Mouse (Mus musculus) NIH3T3 (cell line): ENCODE data around the gene Papss2.
"Not testable (repeated sequence)": the region's sequence is repeated elsewhere in the genome, so short reads cannot be mapped to it uniquely, and the experiment has no call there.

Experiments used
- DNase-seq: peaks from one replicate; pipeline ENCODE4 v3.0.0-alpha.2; 2012; ENCODE audit warnings: low read depth

Papss2 gene

DNA sequence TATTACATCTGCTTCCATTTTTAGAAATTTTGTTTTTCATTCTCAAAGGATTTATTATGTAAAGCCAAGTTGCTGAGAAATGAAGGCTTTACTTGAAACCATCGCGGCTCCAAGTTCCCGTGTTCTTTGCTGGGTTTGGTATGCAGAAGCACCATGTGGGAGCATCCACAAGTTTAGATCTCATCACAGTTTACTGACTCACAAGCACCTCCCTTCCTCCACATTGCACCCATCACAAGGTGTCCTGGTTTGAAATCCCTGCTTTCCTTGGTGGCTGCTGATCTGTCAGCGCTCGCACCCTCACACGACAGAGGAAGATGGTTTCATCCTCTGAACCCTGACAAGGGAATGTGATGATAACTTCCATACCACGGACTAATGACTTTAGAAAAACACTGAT is 45.9 kb downstream of the Papss2 start:
- no peak for DNase-seq

DNA sequence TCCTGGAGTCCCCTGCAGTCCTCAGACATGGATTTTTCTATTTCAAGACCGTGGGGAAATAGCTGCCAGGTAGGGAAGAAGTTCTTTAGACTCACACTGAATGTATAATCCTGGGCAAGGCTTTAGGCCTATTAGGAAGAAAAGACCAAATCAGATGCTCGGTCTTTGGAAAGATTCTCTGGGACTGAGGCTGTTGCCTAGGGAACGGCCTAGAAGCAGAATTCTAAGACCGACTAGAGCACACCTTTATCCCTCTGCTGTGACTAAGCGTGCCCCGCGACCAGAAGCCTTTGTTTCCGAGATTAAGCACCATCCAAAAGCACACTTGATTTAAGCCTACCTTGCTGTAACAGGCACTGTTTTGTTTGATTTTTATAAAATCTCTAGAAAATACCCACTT is 46.4 kb downstream of the Papss2 start:
- DNase-seq, result no peak

DNA sequence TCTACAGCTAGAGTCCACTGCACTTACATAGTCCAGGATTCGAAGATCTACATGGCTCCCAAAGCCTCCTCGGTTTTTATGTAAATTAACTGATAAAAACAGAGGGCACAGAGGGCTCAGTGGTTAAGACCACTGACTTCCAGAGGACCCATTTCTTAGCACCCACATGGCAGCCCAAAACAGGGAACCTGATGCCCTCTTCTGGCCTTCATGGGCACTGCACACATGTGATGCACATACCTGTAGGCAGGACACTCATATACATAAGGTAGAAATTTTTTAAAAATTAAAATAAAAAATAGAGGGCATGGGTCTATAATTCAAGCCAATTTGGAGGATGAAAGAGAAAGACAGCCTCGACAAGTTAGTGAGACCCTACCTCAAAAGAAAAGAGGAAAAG is 48.1 kb downstream of the Papss2 start:
- DNase-seq, result no peak

DNA sequence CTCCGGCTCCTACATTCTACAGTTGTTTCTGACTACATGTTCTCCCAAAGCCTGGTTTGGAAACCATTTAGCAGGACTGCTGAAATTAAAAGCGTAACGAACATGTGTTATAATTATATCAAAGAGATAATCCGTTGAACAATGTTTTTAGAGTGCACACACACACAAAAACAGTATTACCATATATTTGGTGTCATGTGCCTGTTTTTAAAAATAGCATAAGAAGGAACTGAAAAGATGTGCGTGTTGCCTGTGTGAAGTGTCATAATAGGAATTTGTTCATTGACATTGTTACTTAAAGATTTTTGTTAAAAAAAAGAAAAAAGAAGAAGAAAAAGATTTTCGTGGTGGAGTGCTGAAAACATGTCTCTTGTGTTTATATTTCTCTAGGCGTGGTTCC is 50.3 kb downstream of the Papss2 start:
- DNase-seq, result no peak

DNA sequence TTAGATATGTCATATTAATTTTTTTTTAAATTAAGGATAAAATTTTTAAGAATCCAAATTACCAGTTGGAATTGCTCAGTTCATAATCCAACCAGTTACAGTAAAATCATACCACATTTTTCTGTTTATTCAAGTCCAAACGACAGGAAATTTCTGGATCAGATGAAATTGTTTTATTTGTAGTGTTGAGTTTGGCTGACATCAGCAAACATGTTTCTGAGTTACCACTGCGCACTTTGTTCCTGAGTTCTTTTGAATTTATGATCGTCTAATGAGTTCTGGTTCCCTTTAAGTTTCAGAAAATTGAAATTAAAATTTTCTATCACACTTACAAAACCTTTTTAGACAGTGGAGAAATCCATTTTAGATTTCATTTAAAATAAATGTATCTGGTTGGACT is 50.8 kb downstream of the Papss2 start:
- DNase-seq, result no peak

DNA sequence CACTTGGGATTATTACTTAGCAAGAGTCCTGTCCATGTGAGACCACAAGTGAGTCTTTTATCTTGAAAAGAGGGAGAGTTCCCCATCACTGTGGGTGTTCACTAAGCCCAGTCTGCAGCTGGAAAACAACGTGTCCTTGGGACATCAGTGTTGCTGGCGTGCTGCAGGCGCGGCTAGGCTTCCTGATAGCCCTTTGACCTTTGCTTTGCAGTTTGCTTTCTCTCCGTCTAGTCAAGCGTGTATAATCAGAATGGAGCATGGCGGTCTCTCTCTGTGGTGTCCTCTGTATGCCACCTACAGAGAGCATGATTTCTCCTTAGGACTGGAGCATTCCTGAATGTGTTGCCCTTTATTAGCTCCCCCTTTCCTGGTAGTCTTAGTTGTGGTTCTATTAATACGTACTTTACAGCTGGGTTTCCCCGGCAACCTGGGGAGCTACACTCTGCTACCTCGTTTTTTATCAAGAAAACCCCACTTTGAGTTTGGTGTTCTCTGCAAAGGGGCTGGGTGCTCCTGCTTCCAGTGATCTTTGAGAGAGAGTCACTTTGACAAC is 52.5 kb downstream of the Papss2 start:
- DNase-seq, result no peak

DNA sequence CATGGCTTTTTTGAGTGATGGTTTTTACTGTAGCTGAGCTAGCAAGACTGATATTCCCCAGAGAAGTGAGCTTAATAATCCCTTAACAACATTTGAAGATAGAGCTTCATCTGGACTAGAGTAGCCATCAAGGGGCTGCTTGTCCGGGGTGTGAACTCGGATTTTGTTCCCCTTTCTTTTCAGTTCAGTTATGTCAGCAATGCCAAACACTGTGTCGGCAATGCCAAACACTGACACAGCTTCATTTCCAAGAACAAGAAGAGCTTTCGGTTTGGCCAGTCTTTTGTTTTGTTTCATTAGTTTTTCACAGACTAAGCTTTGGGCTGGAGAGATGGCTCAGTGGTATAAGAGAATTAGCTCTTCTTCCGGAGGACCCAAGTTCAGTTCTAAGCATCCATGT is 55.5 kb downstream of the Papss2 start:
- DNase-seq, result no peak

DNA sequence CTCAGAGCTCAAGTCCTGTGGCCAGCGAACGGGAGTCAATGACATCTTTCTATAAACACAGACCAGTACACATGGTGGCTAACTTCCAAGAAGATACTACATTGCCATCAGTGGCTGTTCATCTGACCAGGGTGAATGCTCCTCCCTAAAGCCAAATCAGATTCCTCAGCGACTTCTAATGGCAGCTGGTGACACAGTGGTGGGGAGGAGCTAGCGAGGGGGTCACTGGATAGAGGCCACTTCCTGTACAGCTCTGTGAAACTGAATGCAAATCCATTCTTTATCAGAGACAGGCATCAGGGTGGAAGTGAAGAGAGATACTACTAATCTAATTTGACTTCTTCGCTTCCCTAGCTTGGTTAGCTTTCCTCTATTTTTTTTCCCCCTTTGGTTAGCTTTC is 57.5 kb downstream of the Papss2 start:
- no peak for DNase-seq

DNA sequence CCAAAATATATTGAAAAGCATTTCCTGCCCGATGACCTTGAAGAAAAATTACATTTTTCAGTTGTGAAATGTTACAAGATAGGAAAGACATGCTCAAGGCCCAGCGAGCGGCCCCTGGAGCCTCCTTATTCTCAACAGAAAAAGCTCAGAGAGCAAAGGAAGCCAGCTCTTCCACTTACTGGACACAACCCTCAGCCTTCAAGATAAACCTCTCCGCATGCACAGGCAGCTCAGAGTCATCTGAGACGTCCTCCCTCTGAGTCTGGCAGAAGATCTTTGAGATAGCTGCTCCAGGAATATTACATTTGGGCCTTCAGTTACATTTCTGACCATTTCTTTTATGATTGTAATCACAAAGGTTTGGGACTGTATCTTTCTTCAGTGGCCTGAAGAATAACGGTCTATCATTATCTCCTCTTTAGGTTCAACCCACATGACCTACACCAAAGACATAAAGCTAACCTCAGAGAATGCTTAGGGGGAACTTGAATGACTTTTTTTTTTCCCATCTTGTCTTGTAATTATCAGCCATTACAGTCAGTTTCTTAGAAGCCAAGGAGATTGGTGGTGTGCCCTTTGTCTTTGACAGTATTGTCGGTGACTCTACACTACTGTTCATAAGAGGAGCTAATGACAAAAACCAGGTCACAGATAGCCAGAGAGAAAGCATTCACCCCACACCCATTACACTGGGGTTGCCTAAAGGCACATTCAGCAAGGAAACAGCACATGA is 58.2 kb downstream of the Papss2 start:
- no peak for DNase-seq

DNA sequence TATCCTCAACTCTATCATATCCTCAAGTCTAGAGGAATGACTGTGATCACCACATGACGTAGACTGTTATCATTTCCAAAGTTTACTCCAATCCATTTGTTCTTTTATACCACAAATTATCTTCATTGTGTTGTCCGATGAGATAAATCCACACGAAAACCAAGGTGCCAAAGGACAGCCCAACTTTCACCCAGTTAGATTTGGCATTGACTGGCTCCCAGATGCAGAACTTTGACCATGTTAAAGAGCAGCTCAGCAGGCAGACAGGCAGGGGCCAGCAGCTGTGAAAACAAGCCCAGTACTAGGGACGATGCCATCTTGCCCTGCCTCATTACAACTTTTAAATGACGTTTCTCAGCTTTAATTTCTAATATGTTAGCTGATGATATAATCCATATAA is 63.8 kb downstream of the Papss2 start:
- no peak for DNase-seq

DNA sequence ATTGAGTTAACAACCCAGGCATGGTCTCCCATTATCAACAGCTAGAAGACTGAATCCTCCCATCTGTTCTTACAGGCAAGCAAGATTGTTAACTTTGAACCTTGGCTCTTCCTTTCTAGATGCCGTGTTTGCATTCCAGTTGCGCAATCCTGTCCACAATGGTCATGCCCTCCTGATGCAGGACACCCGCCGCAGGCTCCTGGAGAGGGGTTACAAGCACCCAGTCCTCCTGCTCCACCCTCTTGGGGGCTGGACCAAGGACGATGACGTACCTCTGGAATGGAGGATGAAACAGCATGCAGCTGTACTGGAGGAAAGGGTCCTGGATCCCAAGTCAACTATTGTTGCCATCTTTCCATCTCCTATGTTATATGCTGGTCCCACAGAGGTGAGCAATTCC is 67.3 kb downstream of the Papss2 start:
- peak; percentile 18 for DNase-seq

DNA sequence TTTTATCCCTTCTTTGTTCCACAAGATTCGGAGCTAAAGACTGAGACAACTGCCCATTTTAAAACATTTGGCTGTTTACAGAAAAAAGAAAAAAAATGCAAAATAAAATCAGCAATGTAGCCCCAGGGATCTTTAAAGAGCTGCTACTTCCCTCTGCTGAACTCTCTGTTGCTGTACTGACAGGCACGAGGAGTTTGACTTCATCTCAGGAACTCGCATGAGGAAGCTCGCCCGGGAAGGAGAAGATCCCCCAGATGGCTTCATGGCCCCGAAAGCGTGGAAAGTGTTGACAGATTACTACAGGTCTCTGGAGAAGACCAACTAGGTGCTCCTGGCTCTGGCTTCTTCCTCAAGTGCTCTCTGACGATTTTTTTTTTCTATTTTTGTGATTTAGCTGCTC is 69.7 kb downstream of the Papss2 start:
- DNase-seq, result no peak

DNA sequence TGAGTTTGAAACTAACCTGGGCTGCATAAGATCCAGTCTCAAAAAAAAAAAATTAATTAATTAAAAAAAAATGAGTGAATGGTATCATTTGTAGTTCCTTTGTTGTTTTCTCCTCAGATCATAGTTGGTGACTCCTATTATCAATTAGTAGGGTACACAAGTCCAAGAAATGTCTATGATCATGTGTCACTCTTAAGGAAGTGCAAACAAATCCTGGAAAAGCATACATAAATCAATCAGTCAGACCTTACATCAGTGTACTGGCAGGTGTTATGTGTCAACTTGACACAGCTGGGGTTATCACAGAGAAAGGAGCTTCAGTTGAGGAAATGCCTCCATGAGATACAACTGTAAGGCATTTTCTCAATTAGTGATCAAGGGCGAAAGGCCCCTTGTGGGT is 72.2 kb downstream of the Papss2 start:
- DNase-seq, result not testable (repeated sequence)

DNA sequence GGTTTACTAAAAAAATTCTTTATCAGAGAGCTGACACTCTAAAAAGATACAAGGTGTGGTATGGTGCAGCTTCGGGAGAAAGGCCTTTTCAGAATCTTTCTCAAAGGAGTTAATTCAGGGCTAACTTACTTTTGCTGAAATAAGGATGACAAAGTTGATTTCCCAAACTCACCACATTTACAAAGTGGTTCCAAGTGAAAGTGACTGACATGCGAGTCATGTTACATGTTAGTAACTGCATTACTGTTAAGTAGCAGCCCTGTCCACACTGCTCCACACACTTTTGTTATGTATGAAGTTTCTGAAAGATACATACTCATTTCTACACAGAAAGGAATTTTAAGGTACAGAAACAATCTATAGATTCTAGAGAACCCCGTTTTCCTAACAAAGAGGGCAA is 80.2 kb downstream of the Papss2 start:
- DNase-seq, result peak; percentile 73

DNA sequence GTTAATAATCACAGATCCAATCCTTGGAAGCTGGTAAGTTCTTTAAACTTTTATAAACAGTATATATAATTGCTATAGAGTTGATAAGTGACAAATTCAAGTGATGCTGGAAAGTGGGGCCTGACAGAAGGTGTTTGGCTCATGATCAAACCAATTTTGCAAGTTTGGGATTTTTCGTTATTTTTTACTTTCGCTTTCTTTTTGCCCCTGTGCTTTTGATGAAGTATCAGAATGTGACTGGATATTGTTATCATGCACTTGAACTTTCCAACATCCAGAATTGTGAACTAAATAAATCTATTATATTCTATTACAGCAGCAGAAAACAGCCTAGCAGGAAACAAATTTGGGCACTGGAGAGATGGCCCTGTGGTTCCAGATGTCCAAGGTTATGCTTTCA is 85.3 kb downstream of the Papss2 start:
- no peak for DNase-seq

DNA sequence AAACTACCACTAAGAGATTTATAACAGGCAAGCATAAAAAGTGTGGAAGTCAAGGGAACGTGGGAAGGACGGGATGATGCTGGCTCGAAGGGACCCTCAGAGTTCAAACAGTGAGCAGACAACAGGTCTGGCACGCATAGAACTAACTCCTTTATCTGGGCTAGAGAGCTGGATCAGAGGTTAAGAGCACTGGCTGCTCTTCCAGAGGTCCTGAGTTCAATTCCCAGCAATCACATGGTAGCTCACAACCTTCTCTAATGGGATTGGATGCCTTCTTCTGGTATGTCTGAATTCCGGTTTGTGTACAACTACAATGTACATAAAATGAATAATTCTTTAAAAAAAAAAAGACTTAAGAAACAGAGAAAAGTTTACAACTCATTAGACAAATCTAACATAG is 87.5 kb downstream of the Papss2 start:
- no peak for DNase-seq

DNA sequence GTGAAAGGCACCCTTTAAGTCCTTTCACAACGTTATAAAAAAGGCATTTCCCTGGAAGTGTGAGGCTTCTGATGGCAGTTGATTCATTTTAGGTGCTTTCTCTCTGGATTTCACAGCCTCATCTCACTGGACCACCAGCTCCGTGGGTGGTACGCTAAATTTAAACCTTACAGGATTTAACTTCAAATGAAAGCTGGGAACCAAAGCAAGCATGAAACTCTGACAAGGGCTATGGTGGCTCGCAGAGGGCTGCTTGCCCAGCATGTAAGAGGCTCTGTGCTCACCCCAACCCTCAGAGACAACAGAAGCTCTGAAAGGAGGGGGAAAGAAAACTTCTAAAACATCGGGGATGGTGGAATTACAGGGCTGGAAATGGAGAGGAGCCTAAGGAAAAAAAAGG is 92.1 kb downstream of the Papss2 start:
- no peak for DNase-seq

DNA sequence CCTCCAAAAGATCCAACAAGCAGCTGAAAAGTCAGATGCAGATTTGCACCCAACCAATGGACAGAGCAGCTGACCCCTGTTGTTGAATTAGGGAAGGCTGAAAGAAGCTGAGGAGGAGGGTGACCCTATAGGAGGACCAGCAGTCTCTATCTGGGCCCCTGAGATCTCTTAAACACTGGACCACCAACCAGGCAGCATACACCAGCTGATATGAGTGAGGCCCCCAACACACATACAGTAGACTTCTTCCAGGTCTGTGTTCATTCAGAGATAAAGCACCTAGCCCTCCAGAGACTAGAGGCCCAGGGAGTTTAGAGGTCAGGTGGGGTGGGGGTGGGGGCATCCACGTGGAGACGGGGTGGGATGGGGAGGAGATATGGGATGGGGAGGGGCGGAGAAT is 92.6 kb downstream of the Papss2 start:
- DNase-seq, result not testable (repeated sequence)

DNA sequence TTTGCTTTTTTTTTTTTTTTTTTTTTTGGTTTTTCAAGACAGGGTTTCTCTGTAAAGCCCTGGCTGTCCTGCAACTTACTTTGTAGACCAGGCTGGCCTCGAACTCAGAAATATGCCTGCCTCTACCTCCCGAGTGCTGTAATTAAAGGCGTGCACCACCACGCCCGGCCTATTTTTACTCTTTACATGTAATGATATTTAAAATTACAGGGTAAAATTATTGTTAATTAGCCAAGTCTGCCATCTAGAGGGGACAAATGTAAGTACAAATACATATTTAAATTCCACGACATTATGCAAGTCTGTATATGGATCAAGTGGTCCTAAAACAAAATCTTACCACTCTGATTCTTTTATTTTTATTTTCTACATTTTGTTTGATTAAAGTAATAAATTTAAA is 94.1 kb downstream of the Papss2 start:
- DNase-seq, result peak; percentile 71

DNA sequence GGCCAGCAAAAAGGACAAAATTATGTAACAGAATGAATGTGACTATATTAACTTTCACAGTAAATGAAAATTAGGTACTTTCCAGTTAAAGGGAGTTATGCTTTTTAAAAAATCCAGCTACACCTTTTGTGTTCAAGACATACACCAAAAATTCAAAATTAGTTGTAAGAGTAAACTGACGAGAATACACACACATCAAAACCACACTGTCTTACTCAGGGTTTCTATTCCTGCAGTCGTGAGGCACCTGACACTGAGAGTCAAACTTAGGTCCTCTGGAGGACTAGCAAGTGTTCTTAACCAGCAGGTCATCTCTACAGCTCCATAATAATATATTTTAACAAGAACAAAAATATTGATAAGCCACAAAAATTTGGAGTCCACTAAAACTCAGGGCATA is 101.1 kb downstream of the Papss2 start:
- DNase-seq, result no peak

DNA sequence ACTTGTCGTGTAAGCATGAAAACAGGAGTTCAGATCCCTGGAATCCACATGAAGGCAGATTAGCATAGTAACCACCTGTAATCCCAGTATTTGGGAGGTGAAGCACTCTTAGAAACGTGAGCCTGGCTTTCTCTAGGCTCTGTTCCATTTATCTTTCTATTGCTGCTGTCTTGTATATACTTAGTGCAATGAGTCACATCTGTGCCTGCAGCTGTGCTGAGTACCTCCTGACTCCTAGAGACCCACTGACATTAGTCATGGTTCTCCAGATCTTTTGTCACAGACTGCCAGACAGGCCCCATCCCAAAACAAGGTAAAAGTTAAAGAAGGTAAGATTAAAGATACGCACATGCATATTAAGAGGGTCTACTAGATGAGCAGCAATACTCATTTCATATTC is 106.6 kb downstream of the Papss2 start:
- peak; percentile 50 for DNase-seq

DNA sequence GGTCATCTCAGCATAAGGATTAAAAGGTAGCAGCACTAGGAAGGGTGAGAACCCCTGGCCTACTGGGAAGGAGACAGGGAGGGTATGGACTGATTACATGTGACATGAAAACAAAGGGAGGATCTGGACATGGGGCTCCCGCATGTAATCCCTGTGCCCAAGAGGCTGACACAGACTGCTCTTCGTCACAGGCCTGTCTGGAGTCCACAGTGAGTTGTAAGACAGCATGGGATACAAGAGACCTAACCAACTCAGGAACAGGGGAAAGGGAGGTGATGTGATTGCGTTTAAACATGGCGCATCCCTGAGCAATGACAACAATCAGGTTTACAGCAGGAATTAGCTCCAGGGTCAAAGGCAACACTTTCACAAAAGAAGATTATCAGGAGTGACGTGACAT is 113.4 kb downstream of the Papss2 start:
- DNase-seq, result no peak

DNA sequence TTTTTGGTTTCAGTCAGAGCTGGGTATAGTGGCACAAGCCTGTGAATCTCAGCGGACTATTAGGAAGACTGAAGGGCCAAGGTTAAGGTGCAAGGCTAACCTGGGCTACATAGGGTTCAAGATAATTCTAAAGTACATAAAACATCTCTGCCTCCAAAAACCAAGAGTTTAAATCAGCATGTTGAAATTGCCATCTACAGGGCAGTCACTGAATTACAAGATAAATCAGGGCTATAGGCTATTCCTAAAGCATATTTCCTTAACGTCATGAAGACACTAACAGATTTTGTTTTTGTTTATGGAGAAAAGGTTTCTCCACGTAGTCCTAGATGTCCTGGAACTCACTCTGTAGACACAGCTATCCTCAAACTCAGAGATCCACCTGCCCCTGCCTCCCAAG is 114.7 kb downstream of the Papss2 start:
- peak; percentile 73 for DNase-seq
